Mouse (Mus musculus) brain, embryonic 14.5 days (tissue): ENCODE results near the gene Tmem91.

Experiments
- CTCF ChIP-seq: fragments of 200-500 bp; IDR thresholded peaks from 2 replicates; pipeline ENCODE4 v1.5.1; 2012; ENCODE audit warnings: inconsistent platforms, mild to moderate bottlenecking, moderate library complexity, borderline replicate concordance; ENCODE audit not compliant: insufficient read depth, insufficient read length; ENCODE audit errors: extremely low read depth
- POLR2A ChIP-seq: fragments of 200-500 bp; IDR thresholded peaks from 2 replicates; pipeline ENCODE4 v1.6.1; 2012; ENCODE audit warnings: mild to moderate bottlenecking, inconsistent platforms, borderline replicate concordance; ENCODE audit not compliant: poor library complexity, insufficient read depth, insufficient read length, severe bottlenecking; ENCODE audit errors: extremely low read depth

DNA sequence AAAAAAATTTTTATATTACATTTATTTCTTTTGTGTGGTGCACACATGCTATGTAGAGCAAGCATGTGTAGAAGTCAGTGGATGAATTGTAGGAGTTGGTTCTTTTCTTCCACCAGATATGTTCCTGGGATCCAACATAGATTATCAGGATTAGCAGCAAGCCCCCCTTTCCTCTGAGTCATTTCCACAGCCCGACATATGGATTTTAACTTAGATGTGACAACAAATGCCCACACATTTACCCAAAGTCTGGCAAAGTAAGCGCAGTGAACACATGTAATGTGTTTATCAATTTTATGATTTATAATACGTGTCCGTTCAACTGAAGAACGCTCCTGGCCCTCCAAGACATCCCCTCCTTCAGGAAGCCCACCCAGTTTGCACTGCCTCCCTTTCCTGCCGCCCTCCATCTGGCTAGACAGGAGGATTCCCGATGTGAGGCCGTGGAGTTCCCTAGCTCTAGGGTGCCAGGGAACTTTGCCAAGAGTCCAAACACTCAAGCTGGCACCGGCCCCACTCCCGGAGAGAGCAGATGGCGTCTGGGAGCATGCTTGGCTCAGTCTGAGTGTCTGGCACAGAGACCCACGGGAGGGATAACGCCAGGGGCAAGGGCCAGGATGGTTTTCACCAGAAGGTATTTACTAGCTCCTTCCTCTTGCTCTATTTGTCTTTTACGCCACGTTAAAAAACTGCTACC lies 1.3 kb upstream of the Tmem91 start:
- TF ChIP-seq POLR2A (no peak), CTCF (no peak)
